Mouse (Mus musculus) brain, embryonic 14.5 days (tissue): Measurements from ENCODE around the gene Ube2o. TPM values are rescaled to one million over a fixed set of nuclear protein-coding genes. Genes with fewer than 3 reads are reported as not detected.

ENCODE experiments used
- DNase-seq: peaks from one replicate; pipeline ENCODE4 v3.0.0-alpha.2; 2011; ENCODE audit warnings: low read depth
- CTCF ChIP-seq: fragments of 200-500 bp; IDR thresholded peaks from 2 replicates; pipeline ENCODE4 v1.5.1; 2012; ENCODE audit warnings: inconsistent platforms, mild to moderate bottlenecking, moderate library complexity, borderline replicate concordance; ENCODE audit not compliant: insufficient read depth, insufficient read length; ENCODE audit errors: extremely low read depth
- POLR2A ChIP-seq: fragments of 200-500 bp; IDR thresholded peaks from 2 replicates; pipeline ENCODE4 v1.6.1; 2012; ENCODE audit warnings: mild to moderate bottlenecking, inconsistent platforms, borderline replicate concordance; ENCODE audit not compliant: poor library complexity, insufficient read depth, insufficient read length, severe bottlenecking; ENCODE audit errors: extremely low read depth
- polyA plus RNA-seq: library from polyadenylated mRNA; depleted of rRNA; stranded (reverse); fragments of >200 nt; gene quantifications from 2 replicates; pipeline ENCODE4 v1.2.3, GENCODE M21; 2012; rRNA removed

Ube2o gene
- 54.3 and 68.5 TPM in 2 replicates for polyA plus RNA-seq

DNA sequence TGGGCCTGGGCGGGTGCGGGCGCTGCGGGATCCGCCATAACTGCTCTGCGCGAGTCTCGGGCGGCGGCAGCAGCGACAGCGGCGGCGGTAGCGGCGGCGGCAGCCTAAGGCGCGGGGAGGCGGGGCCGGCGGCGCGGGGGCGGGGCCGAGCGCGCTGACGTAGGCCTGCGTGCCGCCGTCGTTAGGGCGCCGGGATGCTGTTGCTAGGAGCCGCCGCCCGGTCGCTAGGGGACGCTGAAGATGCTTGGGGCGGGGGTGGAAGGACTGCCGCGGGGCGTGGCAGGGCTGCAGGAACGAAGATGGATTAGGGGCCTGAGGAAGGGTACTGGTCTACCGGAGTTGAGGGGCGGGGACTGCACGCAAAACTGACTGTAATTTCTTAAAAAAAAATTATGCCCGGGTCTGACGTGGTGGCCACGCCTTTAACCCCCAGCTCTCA lies at the start of gene Ube2o:
TSS of gene Ube2o (minus strand) at position 72 of the 439 bp plus-strand sequence.
- DNase-seq, result peak; percentile 92
- peak; percentile 81 for TF ChIP-seq POLR2A
- peak; percentile 61 for TF ChIP-seq CTCF

DNA sequence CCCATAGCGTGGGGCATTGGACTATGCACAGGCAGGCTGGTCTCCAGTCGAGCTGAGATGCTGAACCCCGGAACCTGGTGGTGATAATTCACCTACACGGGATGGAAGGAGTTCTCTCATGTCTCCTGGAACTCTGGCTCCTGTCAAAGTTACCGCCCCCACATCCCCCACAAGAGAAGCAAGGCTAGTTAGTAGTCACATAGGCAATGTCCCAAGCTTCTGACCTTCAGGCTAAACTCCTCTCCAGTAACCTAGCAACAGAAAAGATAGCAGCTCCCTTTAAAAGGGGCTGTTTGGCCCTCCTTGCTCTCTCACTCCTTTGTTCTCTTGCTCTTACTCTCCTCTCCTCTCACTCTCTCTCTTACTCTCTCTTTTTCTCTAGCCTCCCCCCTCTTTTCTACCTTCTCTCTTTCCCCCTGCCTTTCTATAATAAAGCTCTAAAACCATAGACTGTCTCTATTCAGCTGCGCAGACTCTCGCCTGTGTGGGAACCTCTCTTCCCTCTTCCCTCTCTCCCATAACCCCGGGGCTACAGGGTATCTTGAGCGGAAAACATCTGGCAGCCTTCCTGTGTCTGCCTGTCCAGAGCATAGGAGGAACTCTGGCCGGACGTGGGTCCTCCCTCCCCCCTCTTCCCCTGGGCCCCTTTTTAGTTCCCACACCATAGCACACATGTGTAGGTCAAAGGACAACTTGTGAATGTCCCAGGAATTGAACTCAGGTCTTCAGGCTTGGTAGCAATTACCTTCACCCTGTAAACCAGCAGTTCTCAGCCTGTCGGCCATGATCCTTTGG lies 49.1 kb upstream of the Ube2o start:
- TF ChIP-seq POLR2A, result no peak
- no peak for TF ChIP-seq CTCF
- DNase-seq, result no peak

DNA sequence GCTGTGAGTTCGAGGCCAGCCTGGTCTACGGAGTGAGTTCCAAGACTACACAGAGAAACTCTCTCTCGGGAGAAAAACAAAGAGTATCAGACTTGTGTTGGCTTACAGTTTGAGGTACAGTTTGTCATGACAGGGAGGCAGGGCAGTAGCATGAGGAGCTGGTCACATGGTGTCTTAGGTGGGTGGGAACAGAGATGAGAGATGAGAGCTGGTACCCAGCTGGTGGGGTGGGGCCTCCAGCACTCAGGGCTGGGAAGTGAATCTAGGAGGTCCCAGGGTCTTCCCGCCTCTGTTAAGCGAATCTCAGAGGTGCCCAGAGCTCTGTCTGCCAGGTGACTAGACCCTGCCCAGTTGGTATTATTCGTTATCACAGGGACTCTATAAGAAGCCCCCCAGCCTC lies 48.2 kb upstream of the Ube2o start:
- no peak for DNase-seq
- TF ChIP-seq CTCF, result no peak
- no peak for TF ChIP-seq POLR2A

DNA sequence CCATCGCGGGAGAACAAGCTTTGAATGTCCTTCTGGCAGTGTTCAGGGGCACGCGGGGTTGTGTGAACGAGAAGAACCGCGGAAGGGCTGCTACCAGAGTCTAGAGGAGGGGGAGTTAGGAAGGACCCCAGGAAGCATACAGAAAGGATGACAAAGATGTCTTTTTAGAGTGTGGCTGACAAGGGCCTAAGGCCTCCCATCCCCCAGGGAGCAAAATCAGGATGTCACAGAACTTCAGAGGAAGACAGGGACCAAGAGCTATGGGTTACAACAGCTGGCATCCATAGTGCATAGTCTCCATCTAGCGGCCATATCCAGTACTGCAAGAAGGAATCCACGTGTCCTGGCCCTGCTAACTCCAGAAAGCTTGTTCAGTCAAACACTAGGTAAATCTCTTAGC lies 47.5 kb upstream of the Ube2o start:
- TF ChIP-seq CTCF, result peak; percentile 95
- no peak for TF ChIP-seq POLR2A
- peak; percentile 90 for DNase-seq

DNA sequence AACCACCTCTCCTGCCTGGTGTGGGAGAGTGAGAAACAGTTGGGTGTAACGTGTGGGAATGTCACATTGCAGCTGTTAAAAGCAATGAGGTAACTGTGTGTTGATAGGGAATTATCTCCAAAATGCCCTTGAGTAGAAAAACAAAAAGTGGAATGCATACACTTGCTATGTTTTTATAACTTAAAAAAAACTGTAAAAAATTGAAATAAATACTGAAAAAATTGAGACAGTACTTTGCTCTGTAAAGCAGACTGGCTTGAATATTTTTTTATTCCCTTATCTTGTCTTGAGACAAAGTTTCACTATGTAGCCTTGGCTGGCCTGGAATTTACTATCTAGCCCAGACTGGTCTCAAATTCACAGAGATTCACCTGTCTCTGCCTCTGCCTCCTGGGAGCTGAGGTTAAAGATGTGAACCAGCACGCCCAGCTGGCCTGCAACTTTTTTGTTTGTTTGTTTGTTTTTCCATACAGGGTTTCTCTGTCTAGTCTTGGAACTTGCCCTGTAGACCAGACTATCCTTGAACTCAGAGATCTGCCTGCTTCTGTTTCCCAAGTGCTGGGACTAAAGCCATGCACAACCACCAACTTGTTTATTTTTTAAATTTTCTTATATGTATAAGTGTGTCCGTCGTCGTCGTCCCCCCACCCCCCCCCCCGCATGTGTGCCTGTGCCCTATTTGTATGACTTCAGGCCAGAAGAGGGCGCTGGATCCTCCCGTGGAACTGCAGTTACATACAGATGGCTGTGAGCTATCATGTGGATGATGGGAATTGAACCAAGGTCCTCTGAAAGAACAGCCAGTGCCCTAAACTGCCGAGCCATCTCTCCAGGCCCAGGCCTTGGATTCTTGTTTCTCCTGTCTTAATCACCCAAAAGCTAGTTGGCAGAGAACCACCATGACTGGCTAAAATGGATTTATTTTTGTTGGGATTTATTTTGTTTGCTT lies 46.1 kb upstream of the Ube2o start:
- DNase-seq, result no peak
- peak; percentile 25; the same call in 1 of the 2 replicates for TF ChIP-seq CTCF
- no peak for TF ChIP-seq POLR2A

DNA sequence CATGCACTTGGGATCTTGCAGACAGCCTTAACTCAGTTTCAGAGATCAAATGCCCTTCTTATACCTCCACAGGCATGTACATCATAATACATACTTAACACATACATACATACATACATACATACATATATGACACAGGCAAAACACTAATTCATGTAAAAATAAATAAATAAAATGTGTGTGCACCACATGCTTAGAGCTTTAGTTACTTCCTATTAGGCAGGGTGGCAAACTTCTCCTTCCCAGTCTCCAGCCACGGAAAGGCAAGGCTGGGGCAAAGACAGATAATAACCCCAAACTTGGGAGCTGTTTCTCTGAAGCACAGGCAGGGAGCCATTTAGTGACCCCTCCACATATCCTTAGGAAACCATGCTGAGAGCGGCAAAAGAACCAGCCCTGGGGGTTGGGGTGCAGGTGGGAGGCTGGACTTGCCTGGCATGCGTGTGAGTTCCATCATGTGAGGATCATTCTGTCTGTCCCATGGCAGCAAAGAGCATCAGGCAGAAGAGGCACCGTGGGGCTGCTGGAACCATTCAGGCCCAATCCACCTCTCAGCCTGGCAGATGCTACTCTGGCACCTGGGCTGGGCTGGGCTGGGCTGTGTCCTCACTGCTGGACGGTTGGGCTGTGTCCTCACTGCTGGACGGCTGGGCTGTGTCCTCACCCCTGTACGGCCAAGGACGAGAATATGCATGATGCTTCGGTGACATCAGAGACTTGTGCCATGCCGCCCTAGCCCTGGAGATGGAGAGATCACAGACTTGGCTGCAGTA lies 45.2 kb upstream of the Ube2o start, which contains the start of gene Rhbdf2:
TSS of gene Rhbdf2 (minus strand) at position 721 of the 773 bp plus-strand sequence.
- no peak for TF ChIP-seq CTCF
- TF ChIP-seq POLR2A, result no peak
- DNase-seq, result no peak

DNA sequence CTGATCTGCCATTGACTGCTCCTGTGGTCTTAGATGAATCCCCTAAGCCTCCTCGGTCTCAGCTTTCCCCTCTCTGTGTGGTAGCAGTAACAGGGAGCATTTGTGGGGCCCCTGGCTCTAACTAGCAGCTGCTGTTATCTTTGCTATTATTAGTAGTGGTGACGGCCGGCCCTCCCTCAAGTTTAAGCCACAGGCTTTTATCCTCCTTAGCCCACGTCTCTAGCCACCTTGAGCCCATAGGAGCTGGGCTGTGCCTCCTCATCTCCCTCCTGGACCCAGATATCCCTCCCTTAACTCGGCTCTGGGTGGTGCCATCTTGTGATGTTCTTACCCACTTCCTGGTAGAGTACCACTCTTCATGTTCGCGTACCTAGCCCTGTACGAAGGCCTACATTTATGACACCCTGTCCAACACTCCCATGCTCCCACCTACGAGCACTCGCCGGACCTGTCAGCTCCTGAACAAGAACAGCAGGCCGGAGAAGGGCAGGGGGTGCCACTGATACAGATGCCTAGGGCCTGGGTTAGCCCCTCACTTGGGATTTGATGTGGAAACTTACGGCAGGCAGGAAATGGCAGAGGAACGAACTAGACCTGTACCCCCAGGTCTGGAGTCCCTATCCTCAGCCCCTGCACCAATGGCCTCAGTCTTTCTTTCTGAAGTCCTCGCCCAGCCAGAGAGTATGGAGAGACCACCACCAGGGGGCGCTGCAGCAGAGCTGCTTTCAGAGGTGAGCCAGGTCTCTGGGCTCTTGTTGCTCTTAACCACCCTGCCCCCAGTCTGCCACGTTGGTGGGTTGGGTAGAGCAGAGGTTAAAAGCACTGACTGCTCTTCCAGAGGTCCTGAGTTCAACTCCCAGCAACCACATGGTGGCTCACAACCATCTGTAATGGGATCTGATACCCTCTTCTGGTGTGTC lies 44.1 kb upstream of the Ube2o start:
- TF ChIP-seq POLR2A (no peak), CTCF (peak; percentile 68)
- no peak for DNase-seq

DNA sequence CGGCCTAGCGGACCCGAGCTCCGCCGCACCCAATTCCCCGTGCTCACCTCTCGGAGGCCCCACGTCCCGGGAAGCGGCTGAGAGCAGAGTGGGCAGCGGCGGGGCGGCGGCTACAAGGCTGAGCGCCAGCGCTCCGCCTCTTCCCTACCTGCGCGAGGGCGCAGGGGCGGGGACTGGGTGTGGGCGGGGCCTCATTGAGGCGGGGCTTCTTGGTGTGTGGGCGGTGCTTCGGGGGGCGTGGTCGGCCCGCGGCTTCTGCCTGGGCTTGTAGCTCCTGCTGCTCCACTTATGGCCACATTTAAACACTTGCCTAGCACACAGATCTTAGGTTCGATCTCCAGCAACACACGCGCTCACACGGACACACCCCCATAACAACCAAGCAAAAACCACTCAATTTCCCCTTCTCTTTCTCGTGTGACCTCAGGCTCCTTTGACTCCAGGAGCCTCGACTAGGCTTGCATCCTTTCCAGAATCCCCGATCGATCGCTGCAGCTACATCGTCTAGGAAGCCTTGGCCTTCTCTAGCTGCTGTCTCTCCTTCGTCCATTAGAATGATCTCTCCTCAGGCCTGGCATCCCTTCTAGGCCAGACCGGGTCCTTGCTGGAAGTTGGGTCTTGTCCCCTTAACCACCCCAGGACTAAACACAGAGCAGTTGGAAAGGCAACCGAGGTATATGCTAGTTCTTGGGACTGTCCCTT lies 43.0 kb upstream of the Ube2o start:
- DNase-seq, result peak; percentile 65
- TF ChIP-seq CTCF (no peak), POLR2A (no peak)
